Mouse (Mus musculus) hindbrain, postnatal 0 days (tissue): ENCODE data around the gene Ube2j1. TPM values are rescaled to one million over a fixed set of nuclear protein-coding genes. Genes with fewer than 3 reads are reported as not detected.

Experiments
- ATAC-seq: fragments of 200-750 bp; cut with Nextera tagmentation; 2 replicates; pipeline ENCODE4 v1.8.0; 2017; ENCODE audit warnings: mild to moderate bottlenecking, moderate TSS enrichment, moderate library complexity
- DNase-seq: peaks from one replicate; pipeline ENCODE4 v3.0.0-alpha.2; 2015; ENCODE audit warnings: low spot score
- H3K27ac ChIP-seq: fragments of 300-500 bp; sonication (generic); 2 replicates; pipeline ENCODE4 v1.5.1; 2014; ENCODE audit warnings: mild to moderate bottlenecking
- H3K27me3 ChIP-seq: fragments of 300-500 bp; sonication (generic); 2 replicates; pipeline ENCODE4 v1.6.1; 2014; ENCODE audit warnings: low read length, mixed read lengths; ENCODE audit not compliant: insufficient read depth
- H3K36me3 ChIP-seq: fragments of 300-500 bp; sonication (generic); 2 replicates; pipeline ENCODE4 v1.6.1; 2014; ENCODE audit warnings: low read length, mixed read lengths; ENCODE audit not compliant: insufficient read depth
- H3K4me1 ChIP-seq: fragments of 300-500 bp; sonication (generic); 2 replicates; pipeline ENCODE4 v1.6.1; 2014; ENCODE audit warnings: antibody characterized with exemption, low read length, mixed read lengths; ENCODE audit not compliant: insufficient read depth
- H3K4me2 ChIP-seq: fragments of 300-500 bp; sonication (generic); 2 replicates; pipeline ENCODE4 v1.6.1; 2014; ENCODE audit warnings: low read depth, mild to moderate bottlenecking, low read length, moderate library complexity, mixed read lengths
- H3K4me3 ChIP-seq: fragments of 300-500 bp; sonication (generic); 2 replicates; pipeline ENCODE4 v1.5.1; 2014; ENCODE audit warnings: low read length
- H3K9ac ChIP-seq: fragments of 300-500 bp; sonication (generic); replicated peaks from 2 replicates; pipeline ENCODE4 v1.6.1; 2014; ENCODE audit warnings: mild to moderate bottlenecking, low read length, moderate library complexity, mixed read lengths
- H3K9me3 ChIP-seq: fragments of 300-500 bp; sonication (generic); 2 replicates; pipeline ENCODE4 v1.6.1; 2016; ENCODE audit warnings: low read length, mixed read lengths
- CTCF ChIP-seq: IDR thresholded peaks from 2 replicates; pipeline ENCODE4 v1.5.1; 2016; ENCODE audit warnings: antibody characterized with exemption, control low read depth, low read depth
- WGBS: fragments of 180-500 bp; shearing (Covaris S2); extraction: QIAGEN DNeasy Blood & Tissue Kit; methylation state at CpG from one replicate; pipeline ENCODE4 v1.1.7; 2014; 5-methylcytosine and 5-hydroxymethylcytosine counted together
- polyA plus RNA-seq: library from polyadenylated mRNA; unstranded; fragments of >200 nt; fragmentation: Nextera tagmentation; extraction: Ambion mirVana; gene quantifications from 2 replicates; pipeline ENCODE4 v1.2.1, GENCODE M21; 2015
- total RNA-seq: library from RNA; depleted of rRNA; stranded (reverse); fragments of >200 nt; gene quantifications from 2 replicates; pipeline ENCODE4 v1.2.3, GENCODE M21; 2014

Gene Ube2j1
- total and polyA plus RNA-seq, 2 experiments from 2014 or later = 71.5 to 104 TPM

DNA sequence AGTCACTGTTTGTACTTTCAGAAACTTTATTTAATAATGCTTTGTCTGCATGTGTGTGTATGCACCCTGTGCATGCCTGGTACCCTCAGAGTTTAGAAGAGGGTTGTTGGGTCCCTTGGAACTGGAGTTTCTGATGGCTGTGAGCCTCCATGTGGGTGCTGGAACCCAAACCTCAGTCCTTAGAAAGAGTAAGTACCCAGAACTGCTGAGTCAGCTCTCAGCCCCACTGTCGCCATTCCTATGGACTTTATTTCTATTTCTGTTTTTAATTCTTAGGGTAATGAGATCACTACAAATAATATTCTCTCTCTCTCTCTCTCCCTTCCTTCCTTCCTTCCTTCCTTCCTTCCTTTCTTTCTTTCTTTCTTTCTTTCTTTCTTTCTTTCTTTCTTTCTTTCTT, 21.1 kb upstream of the Ube2j1 start:
- Histone ChIP-seq H3K4me1 (no peaks in the 10 kb centered on the region), H3K9ac (no peak overlapping the region), H3K36me3 (no peaks in the 10 kb centered on the region), H3K4me2 (no peak overlapping the region), H3K27me3 (no peaks in the 10 kb centered on the region), H3K9me3 (no peaks in the 10 kb centered on the region), H3K4me3 (no peak overlapping the region), H3K27ac (no peak overlapping the region)
- DNase-seq (no peak), ATAC-seq (no peak)
- no peak for TF ChIP-seq CTCF
- 100% methylated on average over 1 of the region's 1 CpGs for WGBS

DNA sequence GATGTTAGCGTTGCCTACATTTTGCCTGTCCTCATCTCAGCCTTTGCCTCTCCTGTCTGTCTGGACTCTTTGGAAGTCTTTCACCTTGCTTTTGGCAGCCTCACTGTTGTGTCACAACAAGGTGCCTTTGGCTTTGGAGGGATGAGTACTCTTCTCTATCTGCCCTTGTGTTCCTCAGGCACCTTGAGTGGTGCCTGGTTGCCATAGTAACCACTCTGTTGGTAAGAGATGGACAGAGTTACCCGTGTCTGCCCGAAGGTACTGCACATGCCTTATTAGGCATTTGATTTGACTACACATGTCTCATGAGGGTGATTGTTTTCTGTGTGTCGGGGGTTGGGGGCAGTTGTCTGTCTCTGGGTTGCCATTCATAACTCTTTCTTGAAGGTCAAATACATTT, 18.7 kb upstream of the Ube2j1 start:
- no peak for DNase-seq
- H3K4me1 ChIP-seq = no peaks in the 10 kb centered on the region
- H3K4me2 ChIP-seq = no peak overlapping the region
- H3K4me3 ChIP-seq = no peak overlapping the region
- H3K36me3 ChIP-seq = no peaks in the 10 kb centered on the region
- H3K27me3 ChIP-seq = no peaks in the 10 kb centered on the region
- H3K9ac ChIP-seq = no peak overlapping the region
- H3K9me3 ChIP-seq = no peaks in the 10 kb centered on the region
- H3K27ac ChIP-seq = no peak overlapping the region
- no peak for ATAC-seq
- 82% methylated on average over 4 of the region's 4 CpGs for WGBS
- no peak for TF ChIP-seq CTCF

DNA sequence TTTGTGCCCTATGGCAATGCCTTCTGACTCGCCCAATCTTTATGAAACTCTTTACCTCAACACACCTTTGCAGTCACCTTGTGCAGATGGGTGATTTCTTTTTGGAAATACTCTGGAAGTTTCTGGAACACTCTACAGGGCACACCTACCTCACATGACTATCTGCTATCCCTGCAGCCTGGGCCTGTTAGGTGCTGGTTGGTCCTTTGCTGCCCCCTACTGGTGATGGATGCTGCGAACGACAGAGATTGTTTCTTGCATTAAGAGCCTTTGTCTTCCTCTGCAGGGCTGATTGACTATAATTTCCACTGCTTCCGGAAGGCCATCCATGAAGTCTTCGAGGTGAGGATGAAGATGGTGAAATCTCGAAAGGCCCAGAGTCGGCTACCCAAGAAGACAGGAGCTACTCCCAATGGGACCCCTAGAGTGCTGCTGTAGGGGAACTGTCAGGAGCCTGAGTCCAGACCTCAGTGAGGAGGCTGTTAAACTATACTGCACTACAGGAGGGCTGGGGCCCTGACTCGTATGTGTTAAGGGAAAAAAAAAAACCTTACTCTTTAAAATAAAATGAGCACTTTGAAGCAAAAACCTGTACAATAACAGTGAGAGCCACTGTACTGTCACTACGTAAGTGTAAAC, 12.7 kb upstream of the Ube2j1 start:
- Histone ChIP-seq H3K4me2 (no peak overlapping the region), H3K4me1 (no peaks in the 10 kb centered on the region), H3K4me3 (no peak overlapping the region), H3K27ac (no peak overlapping the region), H3K9me3 (no peaks in the 10 kb centered on the region), H3K36me3 (peaks cover 12% of the 10 kb centered on the region; the same call in 1 of the 2 replicates), H3K27me3 (no peaks in the 10 kb centered on the region), H3K9ac (no peak overlapping the region)
- TF ChIP-seq CTCF = peak; percentile 97
- DNase-seq = peak; percentile 92
- 45% methylated on average over 9 of the region's 9 CpGs for WGBS
- ATAC-seq = peak; percentile 85

DNA sequence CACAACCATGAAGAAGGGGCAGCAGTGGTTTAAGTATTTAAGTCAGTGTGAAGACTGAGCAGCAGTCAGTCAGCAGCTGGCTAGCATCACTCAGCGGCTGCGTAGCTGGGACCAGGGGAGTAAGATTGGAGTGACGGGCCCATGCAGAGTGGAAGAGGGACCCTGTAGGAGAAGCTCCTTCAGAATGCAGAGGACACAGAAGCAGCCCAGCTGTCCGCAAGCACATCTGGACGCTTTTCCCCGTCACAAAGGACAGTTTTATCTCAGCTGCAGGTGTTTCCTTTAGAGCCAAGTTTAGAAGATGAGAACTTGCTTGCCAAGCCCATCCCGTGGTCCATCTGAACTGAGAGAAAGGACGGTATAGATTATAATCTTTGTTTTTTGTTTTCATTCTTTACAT, 6.8 kb upstream of the Ube2j1 start:
- H3K36me3 ChIP-seq = peaks cover 12% of the 10 kb centered on the region; the same call in 1 of the 2 replicates
- H3K4me2 ChIP-seq = no peak overlapping the region
- no peaks in the 10 kb centered on the region for H3K4me1 ChIP-seq
- H3K9me3 ChIP-seq = no peaks in the 10 kb centered on the region
- no peak overlapping the region for H3K27ac ChIP-seq
- TF ChIP-seq CTCF = no peak
- WGBS = 82% methylated on average over 8 of the region's 8 CpGs
- ATAC-seq (no peak), DNase-seq (no peak)
- H3K9ac ChIP-seq = no peak overlapping the region
- H3K4me3 ChIP-seq = no peak overlapping the region
- H3K27me3 ChIP-seq = no peaks in the 10 kb centered on the region

DNA sequence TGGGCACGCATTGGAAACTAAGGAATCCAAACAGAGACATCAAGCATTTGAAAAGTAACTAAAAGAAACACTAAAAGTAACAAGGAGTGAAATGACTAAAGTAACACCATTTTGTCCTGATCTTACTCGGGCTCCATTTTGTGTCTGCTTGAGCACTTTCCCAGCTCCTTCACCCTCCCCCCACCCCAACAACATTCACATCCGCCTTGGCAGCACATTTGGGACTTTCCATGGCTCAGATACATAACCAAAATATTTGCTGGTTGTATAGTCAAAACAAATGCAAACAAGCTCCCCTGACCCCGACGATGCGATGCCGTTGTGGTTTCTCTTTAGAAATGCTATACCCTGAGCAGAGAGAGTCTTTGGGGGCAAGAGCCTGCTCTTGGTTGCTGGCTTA, 2.1 kb upstream of the Ube2j1 start:
- TF ChIP-seq CTCF = no peak
- Histone ChIP-seq H3K4me2 (no peak overlapping the region), H3K36me3 (no peaks in the 10 kb centered on the region; the same call in 1 of the 2 replicates), H3K4me3 (no peak overlapping the region), H3K27me3 (no peaks in the 10 kb centered on the region), H3K27ac (no peak overlapping the region), H3K9me3 (no peaks in the 10 kb centered on the region), H3K9ac (no peak overlapping the region), H3K4me1 (peaks cover 8% of the 10 kb centered on the region)
- ATAC-seq (no peak), DNase-seq (no peak)
- WGBS = 90% methylated on average over 7 of the region's 7 CpGs

DNA sequence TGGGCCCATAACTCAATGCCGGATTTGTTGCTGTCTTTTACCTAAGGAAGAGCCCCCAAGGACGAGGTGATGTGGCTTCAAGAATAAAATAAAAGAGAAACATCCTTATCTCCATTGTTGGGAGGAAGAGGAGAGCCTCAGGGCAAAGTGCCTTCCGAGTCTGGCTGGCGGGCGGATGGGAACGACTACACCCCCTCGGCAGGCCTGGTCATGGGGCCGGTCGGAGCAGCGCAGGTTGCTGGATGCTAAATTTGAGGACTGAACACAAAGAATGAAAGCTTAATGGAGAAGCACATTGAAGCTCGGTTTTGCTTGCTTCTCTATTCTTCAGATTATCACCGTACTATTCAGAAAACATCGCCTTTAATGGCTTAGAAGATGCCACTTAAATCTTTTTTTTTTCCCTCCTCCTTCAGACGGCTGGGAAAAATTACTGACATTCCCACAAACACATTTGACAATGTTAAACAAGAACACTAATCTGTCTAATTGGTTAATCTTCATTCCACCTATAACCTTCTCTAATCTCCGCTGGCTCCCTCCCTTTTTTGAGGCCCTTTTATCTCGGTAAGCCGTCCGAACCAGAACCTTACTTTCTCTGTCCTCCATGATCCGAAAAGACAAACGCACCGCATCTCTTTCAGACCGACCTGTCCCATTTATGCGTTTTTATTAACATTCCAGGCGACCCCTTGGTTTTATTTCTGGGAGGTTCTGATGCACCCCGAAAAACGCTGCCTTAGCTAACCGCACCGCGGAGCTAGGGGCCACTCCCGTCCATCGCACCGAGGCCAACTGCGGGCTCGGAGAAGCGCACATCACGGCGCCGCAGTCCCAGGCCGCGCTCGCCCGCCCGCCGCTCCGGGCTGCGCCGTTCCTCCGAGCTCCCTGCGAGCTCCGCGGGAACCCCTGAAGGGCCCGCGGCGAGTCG, 687 bp upstream of the Ube2j1 start:
- no peaks in the 10 kb centered on the region for H3K27me3 ChIP-seq
- H3K4me3 ChIP-seq = peak overlapping the region; percentile 74
- peak overlapping the region; percentile 89 for H3K9ac ChIP-seq
- no peaks in the 10 kb centered on the region; the same call in 1 of the 2 replicates for H3K36me3 ChIP-seq
- peak overlapping the region; percentile 55 for H3K4me2 ChIP-seq
- ATAC-seq = peak; percentile 82
- H3K27ac ChIP-seq = peak overlapping the region; percentile 98
- H3K9me3 ChIP-seq = no peaks in the 10 kb centered on the region
- peak; percentile 39 for DNase-seq
- TF ChIP-seq CTCF = no peak; the same call in 1 of the 2 replicates
- 1% methylated on average over 51 of the region's 55 CpGs for WGBS
- peaks cover 8% of the 10 kb centered on the region for H3K4me1 ChIP-seq
